Mouse (Mus musculus) embryonic facial prominence, embryonic 15.5 days (tissue): ENCODE data around the gene Csrnp2. TPM values are rescaled to one million over a fixed set of nuclear protein-coding genes. Genes with fewer than 3 reads are reported as not detected.
"Not testable (repeated sequence)": the region's sequence is repeated elsewhere in the genome, so short reads cannot be mapped to it uniquely, and the experiment has no call there.

Experiments used
- ATAC-seq: fragments of 200-750 bp; cut with Nextera tagmentation; 2 replicates; pipeline ENCODE4 v1.8.0; 2017; ENCODE audit warnings: low read depth, moderate TSS enrichment; ENCODE audit not compliant: insufficient number of reproducible peaks, low FRiP score, low TSS enrichment
- H3K27ac ChIP-seq: fragments of 300-500 bp; sonication (generic); replicated peaks from 2 replicates; pipeline ENCODE4 v1.5.1; 2015; ENCODE audit warnings: mild to moderate bottlenecking, inconsistent platforms
- H3K27me3 ChIP-seq: fragments of 300-500 bp; sonication (generic); 2 replicates; pipeline ENCODE4 v1.6.1; 2015; ENCODE audit warnings: inconsistent platforms
- H3K36me3 ChIP-seq: fragments of 300-500 bp; sonication (generic); 2 replicates; pipeline ENCODE4 v1.6.1; 2015; ENCODE audit warnings: mild to moderate bottlenecking, inconsistent platforms
- H3K4me1 ChIP-seq: fragments of 300-500 bp; sonication (generic); 2 replicates; pipeline ENCODE4 v1.6.1; 2015; ENCODE audit warnings: inconsistent platforms
- H3K4me2 ChIP-seq: fragments of 300-500 bp; sonication (generic); replicated peaks from 2 replicates; pipeline ENCODE4 v1.6.1; 2015; ENCODE audit warnings: mild to moderate bottlenecking, inconsistent platforms
- H3K4me3 ChIP-seq: fragments of 300-500 bp; sonication (generic); replicated peaks from 2 replicates; pipeline ENCODE4 v1.5.1; 2015; ENCODE audit warnings: mild to moderate bottlenecking, inconsistent platforms
- H3K9ac ChIP-seq: fragments of 300-500 bp; sonication (generic); 2 replicates; pipeline ENCODE4 v1.6.1; 2015; ENCODE audit warnings: inconsistent platforms
- H3K9me3 ChIP-seq: fragments of 300-500 bp; sonication (generic); replicated peaks from 2 replicates; pipeline ENCODE4 v1.6.1; 2016; ENCODE audit warnings: inconsistent platforms
- WGBS: fragments of 180-500 bp; shearing (Covaris S2); methylation state at CpG from one replicate; pipeline ENCODE4 v1.1.7; 2015; 5-methylcytosine and 5-hydroxymethylcytosine counted together
- polyA plus RNA-seq: library from polyadenylated mRNA; unstranded; fragments of >200 nt; fragmentation: Nextera tagmentation; extraction: Ambion mirVana; gene quantifications from 2 replicates; pipeline ENCODE4 v1.2.1, GENCODE M21; 2015

Gene Csrnp2
- 17.4 and 18.8 TPM in 2 replicates for polyA plus RNA-seq

GRCm38 (mm10) chr15:100495102-100495501, at the start of gene Csrnp2:
Gene Csrnp2, minus strand, starts transcription at chr15:100495488.
- WGBS, result 0% methylated on average over 40 of the region's 40 CpGs
- Histone ChIP-seq H3K36me3 (no peaks in the 10 kb centered on the region), H3K9me3 (no peaks in the 10 kb centered on the region), H3K27ac (peak within 1 kb of the TSS; percentile 94), H3K9ac (peak within 1 kb of the TSS; percentile 96), H3K27me3 (no peaks in the 10 kb centered on the region), H3K4me1 (peaks cover 44% of the 10 kb centered on the region), H3K4me2 (peak within 1 kb of the TSS; percentile 90), H3K4me3 (peak within 1 kb of the TSS; percentile 82)
- ATAC-seq, result peak; percentile 98

GRCm38 (mm10) chr15:100543651-100544030, 48.4 kb upstream of the Csrnp2 start:
- H3K4me2 ChIP-seq, H3K27ac ChIP-seq, ATAC-seq, H3K9me3 ChIP-seq, H3K27me3 ChIP-seq, H3K4me1 ChIP-seq, H3K4me3 ChIP-seq, H3K9ac ChIP-seq: not testable (repeated sequence)
- 93% methylated on average over 14 of the region's 14 CpGs for WGBS
- peaks cover 24% of the 10 kb centered on the region for H3K36me3 ChIP-seq

DNA sequence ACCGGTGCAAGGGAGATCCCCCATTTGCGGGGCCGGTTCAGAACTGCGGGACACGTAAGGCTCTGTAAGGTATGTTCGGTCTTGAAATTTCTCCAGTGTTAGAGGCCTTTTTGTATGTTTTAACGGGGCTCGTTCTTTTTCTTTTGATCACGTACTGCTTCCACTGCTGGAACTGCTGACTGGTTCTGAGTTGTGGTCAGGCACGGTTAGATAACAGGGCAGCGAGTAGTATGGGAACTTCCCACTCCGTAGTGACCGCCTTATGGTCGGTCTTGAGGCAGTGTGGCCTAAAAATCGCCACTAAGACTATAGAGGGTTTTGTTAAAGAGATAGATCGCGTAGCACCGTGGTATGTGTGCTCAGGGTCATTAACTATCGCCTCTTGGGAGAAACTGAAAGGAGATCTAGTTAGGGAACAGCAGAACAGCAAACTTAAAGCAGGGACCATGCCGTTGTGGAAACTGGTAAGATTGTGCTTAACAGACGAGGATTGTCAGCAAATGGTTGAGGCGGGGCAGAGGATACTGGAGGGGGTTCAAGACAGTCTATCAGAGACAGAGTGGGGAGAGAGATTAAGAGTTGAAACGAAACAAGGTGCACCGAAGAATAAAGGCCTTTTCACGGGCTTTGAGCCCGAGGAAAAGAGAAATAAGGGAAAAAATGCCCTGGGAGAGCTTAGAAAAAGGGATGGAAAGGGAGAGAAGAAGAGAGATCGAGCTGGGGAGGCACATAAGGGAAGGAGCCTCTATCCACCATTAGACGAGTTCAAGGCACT, 47.8 kb upstream of the Csrnp2 start:
- not testable (repeated sequence) for H3K4me3 ChIP-seq, ATAC-seq, H3K4me2 ChIP-seq, H3K9ac ChIP-seq, H3K9me3 ChIP-seq, H3K27ac ChIP-seq, H3K4me1 ChIP-seq, H3K27me3 ChIP-seq
- peaks cover 19% of the 10 kb centered on the region for H3K36me3 ChIP-seq
- WGBS, result 94% methylated on average over 27 of the region's 28 CpGs

GRCm38 (mm10) chr15:100541426-100541825, 46.1 kb upstream of the Csrnp2 start:
- 87% methylated on average over 4 of the region's 4 CpGs for WGBS
- H3K4me2 ChIP-seq, result no peak overlapping the region

DNA sequence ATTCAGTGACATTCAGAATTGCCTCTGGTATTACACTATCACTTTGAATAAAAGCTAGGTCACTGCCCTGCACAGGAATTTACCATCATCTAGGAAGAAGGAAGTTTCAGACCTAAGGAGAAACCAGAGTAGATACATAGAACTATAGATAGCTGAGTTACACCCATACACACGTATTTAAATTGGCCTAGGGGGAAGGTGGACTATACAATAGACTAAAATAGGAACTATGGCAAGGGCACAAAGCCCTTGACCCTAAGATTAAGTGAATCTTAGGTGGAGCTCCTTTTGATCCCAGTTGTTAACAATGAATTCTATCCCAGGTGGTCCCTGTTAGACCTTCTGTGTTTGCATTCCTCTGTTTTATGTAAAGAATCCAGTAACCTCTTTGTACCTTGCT, 45.7 kb upstream of the Csrnp2 start:
- H3K36me3 ChIP-seq, result peaks cover 26% of the 10 kb centered on the region
- H3K4me2 ChIP-seq, ATAC-seq, H3K9me3 ChIP-seq, H3K27me3 ChIP-seq, H3K27ac ChIP-seq, H3K4me3 ChIP-seq, H3K9ac ChIP-seq, H3K4me1 ChIP-seq: not testable (repeated sequence)
- WGBS, result 84% methylated on average over 1 of the region's 1 CpGs

More at GRCm38 (mm10) chr15:100541426-100541825, 46.1 kb upstream of the Csrnp2 start:
- H3K36me3 ChIP-seq, result peaks cover 22% of the 10 kb centered on the region
- no peaks in the 10 kb centered on the region for H3K27me3 ChIP-seq
- H3K9ac ChIP-seq, result no peak overlapping the region
- H3K4me1 ChIP-seq, result no peaks in the 10 kb centered on the region
- no peak overlapping the region for H3K27ac ChIP-seq
- H3K9me3 ChIP-seq, result no peaks in the 10 kb centered on the region
- no peak for ATAC-seq
- H3K4me3 ChIP-seq, result no peak overlapping the region

GRCm38 (mm10) chr15:100539411-100539810, 44.1 kb upstream of the Csrnp2 start:
- Histone ChIP-seq H3K4me2 (no peak overlapping the region), H3K27me3 (no peaks in the 10 kb centered on the region), H3K36me3 (peaks cover 32% of the 10 kb centered on the region), H3K27ac (no peak overlapping the region), H3K4me3 (no peak overlapping the region), H3K9ac (no peak overlapping the region), H3K4me1 (no peaks in the 10 kb centered on the region), H3K9me3 (no peaks in the 10 kb centered on the region)
- 95% methylated on average over 9 of the region's 9 CpGs for WGBS
- no peak for ATAC-seq

DNA sequence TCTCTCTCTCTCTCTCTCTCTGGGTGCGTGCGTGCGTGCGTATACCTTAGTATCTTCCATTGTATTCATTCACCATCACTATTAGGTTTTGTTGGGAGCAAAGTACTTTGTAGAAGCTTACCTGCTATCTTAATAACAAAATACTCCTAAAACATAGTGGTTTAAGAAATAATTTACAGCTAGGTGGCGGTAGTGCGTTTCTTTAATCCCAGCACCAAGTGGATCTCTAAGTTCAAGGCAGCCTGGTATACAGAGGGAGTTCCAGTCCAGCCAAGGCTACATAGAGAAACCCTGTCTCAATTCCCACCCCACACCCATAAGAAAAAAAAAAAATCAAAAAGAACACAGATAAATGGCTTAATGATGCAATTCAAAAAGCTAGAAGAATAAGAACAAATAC, 42.6 kb upstream of the Csrnp2 start:
- no peak overlapping the region for H3K27ac ChIP-seq
- peaks cover 36% of the 10 kb centered on the region for H3K36me3 ChIP-seq
- no peaks in the 10 kb centered on the region for H3K4me1 ChIP-seq
- ATAC-seq, result no peak
- no peak overlapping the region for H3K4me2 ChIP-seq
- no peaks in the 10 kb centered on the region for H3K27me3 ChIP-seq
- no peak overlapping the region for H3K4me3 ChIP-seq
- H3K9ac ChIP-seq, result no peak overlapping the region
- no peaks in the 10 kb centered on the region for H3K9me3 ChIP-seq
- WGBS, result 85% methylated on average over 6 of the region's 6 CpGs

GRCm38 (mm10) chr15:100527900-100528299, 32.6 kb upstream of the Csrnp2 start:
- H3K9me3 ChIP-seq, result no peaks in the 10 kb centered on the region
- no peak overlapping the region for H3K9ac ChIP-seq
- no peak for ATAC-seq
- H3K36me3 ChIP-seq, result 0 out of 2 replicates have a peak, but pooled peaks cover 15% of the 10 kb centered on the region
- no peak overlapping the region for H3K27ac ChIP-seq
- no peaks in the 10 kb centered on the region for H3K27me3 ChIP-seq
- H3K4me3 ChIP-seq, result no peak overlapping the region
- no peaks in the 10 kb centered on the region for H3K4me1 ChIP-seq
- H3K4me2 ChIP-seq, result no peak overlapping the region
- 82% methylated on average over 5 of the region's 5 CpGs for WGBS

DNA sequence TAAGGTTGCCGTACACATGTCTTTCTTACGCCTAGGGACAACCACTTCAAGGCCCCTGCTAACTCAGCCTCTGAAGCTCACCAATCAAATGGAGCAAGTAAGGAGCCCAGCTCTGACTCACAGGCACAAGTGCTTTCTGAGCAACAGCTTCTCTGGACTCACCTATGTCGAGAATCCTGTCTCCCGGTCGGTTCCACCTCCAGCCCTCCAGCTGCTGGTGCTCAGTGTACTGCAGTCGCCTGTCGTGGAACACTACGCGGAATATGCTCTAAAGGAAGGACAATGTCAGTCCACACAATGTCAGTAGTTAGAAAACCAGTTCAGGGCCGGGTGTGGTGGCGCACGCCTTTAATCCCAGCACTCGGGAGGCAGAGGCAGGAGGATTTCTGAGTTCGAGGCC, 30.1 kb upstream of the Csrnp2 start:
- Histone ChIP-seq H3K9ac (no peak overlapping the region), H3K4me2 (no peak overlapping the region), H3K27me3 (no peaks in the 10 kb centered on the region), H3K4me3 (no peak overlapping the region), H3K4me1 (no peaks in the 10 kb centered on the region), H3K36me3 (peaks cover 27% of the 10 kb centered on the region; the same call in 1 of the 2 replicates), H3K27ac (no peak overlapping the region), H3K9me3 (no peaks in the 10 kb centered on the region)
- no peak for ATAC-seq
- 92% methylated on average over 14 of the region's 14 CpGs for WGBS

- peaks cover 48% of the 10 kb centered on the region for H3K36me3 ChIP-seq
- no peak for ATAC-seq
- no peak overlapping the region for H3K9ac ChIP-seq
These were observed 25.0 kb upstream of the Csrnp2 start for GRCm38 (mm10) chr15:100520306-100520705.

DNA sequence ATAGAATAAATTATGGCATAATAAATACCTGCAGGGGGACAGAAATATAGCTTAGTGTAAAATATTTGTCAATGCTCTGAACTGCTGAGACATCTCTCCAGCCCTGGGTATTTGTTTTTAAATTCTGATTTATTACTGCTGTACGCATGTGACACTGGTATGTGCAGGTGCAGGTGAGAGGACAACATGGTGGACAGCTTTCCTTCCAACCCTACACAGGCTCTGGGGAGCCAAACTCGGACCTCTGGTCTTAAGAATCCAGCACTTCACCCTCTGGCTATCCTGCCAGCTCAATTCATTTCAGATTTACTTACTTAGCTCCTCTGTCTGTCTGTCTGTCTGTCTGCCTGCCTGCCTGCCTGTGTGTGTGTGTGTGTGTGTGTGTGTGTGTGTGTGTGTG, 19.8 kb upstream of the Csrnp2 start:
- Histone ChIP-seq H3K9me3 (no peaks in the 10 kb centered on the region), H3K27me3 (no peaks in the 10 kb centered on the region), H3K4me1 (no peaks in the 10 kb centered on the region), H3K4me2 (no peak overlapping the region), H3K9ac (no peak overlapping the region), H3K27ac (no peak overlapping the region), H3K36me3 (peaks cover 65% of the 10 kb centered on the region), H3K4me3 (no peak overlapping the region)
- no peak for ATAC-seq
- 79% methylated on average over 2 of the region's 2 CpGs for WGBS

More at GRCm38 (mm10) chr15:100520306-100520705, 25.0 kb upstream of the Csrnp2 start:
- Histone ChIP-seq H3K4me2 (no peak overlapping the region), H3K27ac (no peak overlapping the region), H3K4me3 (no peak overlapping the region), H3K4me1 (no peaks in the 10 kb centered on the region), H3K9me3 (no peaks in the 10 kb centered on the region), H3K27me3 (no peaks in the 10 kb centered on the region)
- WGBS, result 83% methylated on average over 14 of the region's 14 CpGs

DNA sequence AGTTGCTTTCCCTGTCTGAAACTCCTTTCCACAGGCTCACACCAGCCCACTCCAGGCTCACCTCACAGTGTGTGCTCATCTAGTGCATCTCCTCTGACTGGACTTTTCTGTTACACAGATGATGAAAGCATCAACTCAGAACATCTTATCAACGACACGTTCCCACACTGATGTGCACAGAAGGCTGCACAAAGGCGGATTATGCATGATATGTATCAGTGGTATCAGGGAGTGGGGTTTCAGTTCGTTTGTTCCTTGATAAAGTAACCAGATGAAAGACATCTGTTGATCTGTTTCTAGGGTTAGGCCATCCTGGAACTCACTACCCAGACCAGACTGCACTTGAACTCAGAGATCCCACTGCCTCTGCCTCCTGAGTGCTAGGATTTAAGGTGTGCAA, 18.1 kb upstream of the Csrnp2 start:
- no peak overlapping the region for H3K9ac ChIP-seq
- H3K9me3 ChIP-seq, result no peaks in the 10 kb centered on the region
- H3K4me1 ChIP-seq, result no peaks in the 10 kb centered on the region
- no peaks in the 10 kb centered on the region for H3K27me3 ChIP-seq
- no peak for ATAC-seq
- no peak overlapping the region for H3K4me2 ChIP-seq
- H3K36me3 ChIP-seq, result peaks cover 64% of the 10 kb centered on the region
- no peak overlapping the region for H3K27ac ChIP-seq
- H3K4me3 ChIP-seq, result no peak overlapping the region
- 83% methylated on average over 4 of the region's 4 CpGs for WGBS
